Mouse (Mus musculus): ENCODE results near the gene Plekho1.

GRCm38 (mm10) chr3:95963230-95963629, 32.6 kb downstream of the Plekho1 start:
- TF ChIP-seq SIN3A (IDR thresholded peaks at IDR 0.05; ENCODE audit: low read length) = no peak
- TF ChIP-seq IRF4 (IDR thresholded peaks at IDR 0.05; ENCODE audit: low read depth, low read length) = no peak
- TF ChIP-seq CTCF (conservative IDR thresholded peaks at IDR 0.05 in 1 of 2, IDR thresholded peaks at IDR 0.05 in 1 of 2; ENCODE audit: low read depth in 2 of 2, low read length in 2 of 2) = no peak
- no peak for TF ChIP-seq POLR2AphosphoS2 (IDR thresholded peaks at IDR 0.05; ENCODE audit: low read depth, low read length)
- no peak for TF ChIP-seq EP300 (IDR thresholded peaks at IDR 0.05; ENCODE audit: low read length)
- TF ChIP-seq POLR2A (IDR thresholded peaks at IDR 0.05; ENCODE audit: low read depth, low read length) = no peak
- TF ChIP-seq ZKSCAN1 (IDR thresholded peaks at IDR 0.05; ENCODE audit: borderline replicate concordance, low read depth, low read length) = no peak
- no peak for TF ChIP-seq CHD1 (IDR thresholded peaks at IDR 0.05; ENCODE audit: low read depth, low read length)

Measured in CH12.LX (cell line).